Mouse (Mus musculus): ENCODE measurements around the gene Ppil6.

The Ppil6 gene

GRCm38 (mm10) chr10:41489708-41490517 lies at the start of gene Ppil6, which contains the start of gene Smpd2:
TSS of gene Ppil6 (plus strand) at chr10:41490439.
TSS of gene Smpd2 (minus strand) at chr10:41490369.
- DNase-seq (ENCODE audit: low spot score): peak; percentile 96

- no peak for DNase-seq (ENCODE audit: low spot score)
Measured at GRCm38 (mm10) chr10:41448216-41448615, 42.0 kb upstream of the Ppil6 start.

GRCm38 (mm10) chr10:41449684-41450083 lies 40.6 kb upstream of the Ppil6 start:
- no peak for DNase-seq (ENCODE audit: low spot score)

- peak; percentile 94 for DNase-seq (ENCODE audit: low spot score)
Measured at GRCm38 (mm10) chr10:41450137-41450670, 40.0 kb upstream of the Ppil6 start, which contains the start of gene Zbtb24. TSS of gene Zbtb24 (plus strand) at chr10:41450383.

- DNase-seq (ENCODE audit: low spot score): no peak
Measured at GRCm38 (mm10) chr10:41450780-41451522, 39.3 kb upstream of the Ppil6 start.

- DNase-seq (ENCODE audit: low spot score): no peak
Measured at GRCm38 (mm10) chr10:41451656-41452055, 38.6 kb upstream of the Ppil6 start.

- DNase-seq (ENCODE audit: low spot score): no peak
Measured at GRCm38 (mm10) chr10:41452791-41453190, 37.4 kb upstream of the Ppil6 start.

GRCm38 (mm10) chr10:41459990-41460389 lies 30.2 kb upstream of the Ppil6 start:
- DNase-seq (ENCODE audit: low spot score): no peak

- DNase-seq (ENCODE audit: low spot score): no peak
Measured at GRCm38 (mm10) chr10:41460501-41460900, 29.7 kb upstream of the Ppil6 start.

GRCm38 (mm10) chr10:41461057-41461722 lies 29.0 kb upstream of the Ppil6 start:
- no peak for DNase-seq (ENCODE audit: low spot score)

GRCm38 (mm10) chr10:41464401-41464955 lies 25.8 kb upstream of the Ppil6 start:
- no peak for DNase-seq (ENCODE audit: low spot score)

GRCm38 (mm10) chr10:41467325-41467724 lies 22.9 kb upstream of the Ppil6 start:
- no peak for DNase-seq (ENCODE audit: low spot score)

GRCm38 (mm10) chr10:41470693-41471092 lies 19.5 kb upstream of the Ppil6 start:
- no peak for DNase-seq (ENCODE audit: low spot score)

- DNase-seq (ENCODE audit: low spot score): no peak
Measured at GRCm38 (mm10) chr10:41472534-41472933, 17.7 kb upstream of the Ppil6 start.

- no peak for DNase-seq (ENCODE audit: low spot score)
Measured at GRCm38 (mm10) chr10:41472962-41473481, 17.2 kb upstream of the Ppil6 start.

- DNase-seq (ENCODE audit: low spot score): no peak
Measured at GRCm38 (mm10) chr10:41473782-41474468, 16.3 kb upstream of the Ppil6 start.

- DNase-seq (ENCODE audit: low spot score): no peak
Measured at GRCm38 (mm10) chr10:41474981-41475391, 15.3 kb upstream of the Ppil6 start.

- peak; percentile 65 for DNase-seq (ENCODE audit: low spot score)
Measured at GRCm38 (mm10) chr10:41476171-41477017, 13.8 kb upstream of the Ppil6 start, which contains the start of gene Mical1. TSS of gene Mical1 (plus strand) at chr10:41476314.

- DNase-seq (ENCODE audit: low spot score): no peak
Measured at GRCm38 (mm10) chr10:41477018-41477277, 13.3 kb upstream of the Ppil6 start.
